Comparison of ENCODE assay signal across 8 mouse cellular contexts in genomic region chr9:59352586-59353252, GRCm38 (mm10). TPM values are rescaled to one million over a fixed set of nuclear protein-coding genes. Genes with fewer than 3 reads are reported as not detected.
DNase-seq lines count a peak whose midpoint lies in the region; ATAC-seq and TF ChIP-seq lines count a peak whose summit lies in the region.

No protein-coding gene starts in this region.

- peak; percentile 19; the same call in 1 of the 2 replicates for ATAC-seq in lung, embryonic 16.5 days (ENCODE audit: low read depth)
- no peak for ATAC-seq in hindbrain, embryonic 14.5 days (ENCODE audit: low FRiP score)
- ATAC-seq in midbrain, embryonic 15.5 days (replicated peaks) = peak; percentile 39

- H3K27me3 ChIP-seq in cerebellum, adult 2 months (ENCODE audit: control insufficient read depth, insufficient read depth, low read length) = no peaks in the 10 kb centered on the region
- H3K27me3 ChIP-seq in lung, embryonic 16.5 days (ENCODE audit: control insufficient read depth, insufficient read depth, low read depth, low read length) = no peaks in the 10 kb centered on the region
- no peaks in the 10 kb centered on the region for H3K27me3 ChIP-seq in hindbrain, embryonic 14.5 days (ENCODE audit: control insufficient read depth, insufficient read depth, low read length)
- no peaks in the 10 kb centered on the region for H3K27me3 ChIP-seq in midbrain, embryonic 15.5 days (replicated peaks)

- DNase-seq in cerebellum, adult 2 months = no peak
- DNase-seq in cerebellum, postnatal 4 days (ENCODE audit: low spot score in 2 of 2) = no peak
- no peak for DNase-seq in lung, postnatal 4 days
- peak; percentile 28 for DNase-seq in hindbrain, embryonic 14.5 days (ENCODE audit: low spot score)
- DNase-seq in adrenal gland, adult 18-20 months (ENCODE audit: low spot score in 2 of 2) = no peak
- no peak for DNase-seq in testis, postnatal 14 days (ENCODE audit: low spot score)

- H3K4me2 ChIP-seq in lung, embryonic 16.5 days (ENCODE audit: low read depth, low read length) = peak overlapping the region; percentile 77
- H3K4me2 ChIP-seq in hindbrain, embryonic 14.5 days (replicated peaks) = peak overlapping the region; percentile 79
- H3K4me2 ChIP-seq in midbrain, embryonic 15.5 days = peak overlapping the region; percentile 57

- no peaks in the 10 kb centered on the region for H3K4me1 ChIP-seq in cerebellum, adult 2 months (ENCODE audit: control insufficient read depth, insufficient read depth, low read length)
- H3K4me1 ChIP-seq in lung, embryonic 16.5 days (replicated peaks; ENCODE audit: control insufficient read depth, insufficient read depth, low read length) = peaks cover 3% of the 10 kb centered on the region; the same call in 1 of the 2 replicates
- H3K4me1 ChIP-seq in hindbrain, embryonic 14.5 days (replicated peaks; ENCODE audit: control insufficient read depth, insufficient read depth, low read length) = peaks cover 9% of the 10 kb centered on the region
- H3K4me1 ChIP-seq in midbrain, embryonic 15.5 days = peaks cover 16% of the 10 kb centered on the region

- no peaks in the 10 kb centered on the region for H3K9me3 ChIP-seq in lung, embryonic 16.5 days (ENCODE audit: control insufficient read depth, low read length)
- H3K9me3 ChIP-seq in hindbrain, embryonic 14.5 days (ENCODE audit: control insufficient read depth, low read length) = no peaks in the 10 kb centered on the region
- no peaks in the 10 kb centered on the region for H3K9me3 ChIP-seq in midbrain, embryonic 15.5 days

- H3K27ac ChIP-seq in cerebellum, adult 2 months (ENCODE audit: insufficient read depth, low read length) = peak overlapping the region; percentile 17; the same call in 1 of the 2 replicates
- peak overlapping the region; percentile 76 for H3K27ac ChIP-seq in lung, embryonic 16.5 days (ENCODE audit: low read length)
- peak overlapping the region; percentile 87 for H3K27ac ChIP-seq in hindbrain, embryonic 14.5 days
- peak overlapping the region; percentile 90 for H3K27ac ChIP-seq in midbrain, embryonic 15.5 days

- no peak for TF ChIP-seq CTCF in cerebellum, adult 2 months (IDR thresholded peaks at IDR 0.05; ENCODE audit: borderline replicate concordance, insufficient read depth, low read depth, low read length)

- peak overlapping the region; percentile 88 for H3K9ac ChIP-seq in lung, embryonic 16.5 days (ENCODE audit: low read length)
- H3K9ac ChIP-seq in hindbrain, embryonic 14.5 days = peak overlapping the region; percentile 87
- H3K9ac ChIP-seq in midbrain, embryonic 15.5 days = peak overlapping the region; percentile 91

- WGBS in cerebellum, adult 2 months = 4% methylated on average over 15 of the region's 15 CpGs
- WGBS in lung, embryonic 16.5 days = 6% methylated on average over 15 of the region's 15 CpGs
- WGBS in hindbrain, embryonic 14.5 days = 9% methylated on average over 15 of the region's 15 CpGs
- WGBS in midbrain, embryonic 15.5 days = 7% methylated on average over 15 of the region's 15 CpGs

- H3K36me3 ChIP-seq in lung, embryonic 16.5 days (ENCODE audit: control insufficient read depth, insufficient read depth, low read length) = no peaks in the 10 kb centered on the region
- no peaks in the 10 kb centered on the region for H3K36me3 ChIP-seq in hindbrain, embryonic 14.5 days (replicated peaks; ENCODE audit: control insufficient read depth, insufficient read depth)
- H3K36me3 ChIP-seq in midbrain, embryonic 15.5 days (replicated peaks) = no peaks in the 10 kb centered on the region

- peak overlapping the region; percentile 92 for H3K4me3 ChIP-seq in cerebellum, adult 2 months (replicated peaks; ENCODE audit: insufficient read depth, low read depth, low read length)
- H3K4me3 ChIP-seq in lung, embryonic 16.5 days (ENCODE audit: low read length) = peak overlapping the region; percentile 74
- H3K4me3 ChIP-seq in hindbrain, embryonic 14.5 days (replicated peaks; ENCODE audit: low read length) = peak overlapping the region; percentile 81
- H3K4me3 ChIP-seq in midbrain, embryonic 15.5 days = peak overlapping the region; percentile 86

- TF ChIP-seq POLR2A in cerebellum, adult 2 months (IDR thresholded peaks at IDR 0.05; ENCODE audit: borderline replicate concordance, insufficient read depth, low read length) = no peak

RNA-seq across cellular contexts. Expression of gene Bbs4, which starts 0.6 kb away (rescaled TPM):
- polyA plus RNA-seq in cerebellum, adult 2 months (2012; rRNA removed) = 37.0 and 37.2 TPM in 2 replicates
- polyA plus RNA-seq in lung, embryonic 16.5 days (2015; fragmentation: Nextera tagmentation; extraction: Ambion mirVana) = 14.8 and 15.7 TPM in 2 replicates
- polyA plus RNA-seq in hindbrain, embryonic 14.5 days (2014; fragmentation: Nextera tagmentation; extraction: Ambion mirVana) = 38.0 and 40.7 TPM in 2 replicates
- polyA plus RNA-seq in midbrain, embryonic 15.5 days (2015; fragmentation: Nextera tagmentation; extraction: Ambion mirVana) = 46.2 and 48.5 TPM in 2 replicates
- total RNA-seq in adrenal gland, adult 18-20 months (2021) = 10 to 100 TPM in 1 of 2 experiments, 1 to 10 TPM in 1; 7.6 to 10.4 TPM

Comparison
In these comparisons a context has a peak if more than half of its experiments do, and no peak if none do; other contexts are left out.
1. H3K27ac ChIP-seq: peak in every context shown above with its lines; median percentile 90 in midbrain, embryonic 15.5 days; 87 in hindbrain, embryonic 14.5 days; 76 in lung, embryonic 16.5 days; 17 in cerebellum, adult 2 months.